Mouse (Mus musculus): ENCODE data around the gene Parp12. TPM values are rescaled to one million over a fixed set of nuclear protein-coding genes. Genes with fewer than 3 reads are reported as not detected.

Gene Parp12
- polyA plus RNA-seq, 1 experiment from 2014 or later, result 21.1 TPM

DNA sequence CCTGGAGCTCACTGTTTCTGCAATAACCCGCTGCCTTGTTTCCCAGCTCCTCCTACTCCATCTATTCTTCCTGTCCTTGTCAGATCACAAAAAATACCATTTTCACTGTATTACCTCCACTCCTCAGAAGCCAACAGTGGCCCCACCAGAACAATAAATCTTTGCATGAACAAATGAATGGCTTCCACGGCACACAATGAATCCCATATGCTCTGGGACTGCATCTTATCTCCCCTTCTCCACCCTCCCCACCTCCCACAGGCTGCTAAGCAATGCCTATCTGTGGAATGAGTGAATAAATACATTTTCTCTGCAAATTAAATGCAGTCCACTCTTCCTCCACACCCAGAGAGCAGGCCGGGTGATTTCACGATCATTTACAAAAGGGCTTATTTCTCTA, 57.0 kb downstream of the Parp12 start:
- ATAC-seq, result no peak
- peaks cover 4% of the 10 kb centered on the region; the same call in 1 of the 2 replicates for H3K4me1 ChIP-seq (replicated peaks; ENCODE audit: control insufficient read depth, insufficient read depth, low read length)
- H3K4me2 ChIP-seq (replicated peaks; ENCODE audit: low read depth), result no peak overlapping the region
- no peak overlapping the region for H3K27ac ChIP-seq (ENCODE audit: low read depth, low read length)
- no peaks in the 10 kb centered on the region for H3K9me3 ChIP-seq (ENCODE audit: control insufficient read depth)
- no peak for TF ChIP-seq CTCF (IDR thresholded peaks at IDR 0.05; ENCODE audit: low read depth)
- 49% methylated on average over 4 of the region's 4 CpGs for WGBS
- no peak overlapping the region for H3K9ac ChIP-seq (ENCODE audit: low read depth, low read length)
- no peak overlapping the region for H3K4me3 ChIP-seq (ENCODE audit: low read depth, low read length)
- no peaks in the 10 kb centered on the region for H3K27me3 ChIP-seq (replicated peaks; ENCODE audit: control insufficient read depth, insufficient read depth, low read length)
- H3K36me3 ChIP-seq (ENCODE audit: control insufficient read depth, insufficient read depth), result no peaks in the 10 kb centered on the region

DNA sequence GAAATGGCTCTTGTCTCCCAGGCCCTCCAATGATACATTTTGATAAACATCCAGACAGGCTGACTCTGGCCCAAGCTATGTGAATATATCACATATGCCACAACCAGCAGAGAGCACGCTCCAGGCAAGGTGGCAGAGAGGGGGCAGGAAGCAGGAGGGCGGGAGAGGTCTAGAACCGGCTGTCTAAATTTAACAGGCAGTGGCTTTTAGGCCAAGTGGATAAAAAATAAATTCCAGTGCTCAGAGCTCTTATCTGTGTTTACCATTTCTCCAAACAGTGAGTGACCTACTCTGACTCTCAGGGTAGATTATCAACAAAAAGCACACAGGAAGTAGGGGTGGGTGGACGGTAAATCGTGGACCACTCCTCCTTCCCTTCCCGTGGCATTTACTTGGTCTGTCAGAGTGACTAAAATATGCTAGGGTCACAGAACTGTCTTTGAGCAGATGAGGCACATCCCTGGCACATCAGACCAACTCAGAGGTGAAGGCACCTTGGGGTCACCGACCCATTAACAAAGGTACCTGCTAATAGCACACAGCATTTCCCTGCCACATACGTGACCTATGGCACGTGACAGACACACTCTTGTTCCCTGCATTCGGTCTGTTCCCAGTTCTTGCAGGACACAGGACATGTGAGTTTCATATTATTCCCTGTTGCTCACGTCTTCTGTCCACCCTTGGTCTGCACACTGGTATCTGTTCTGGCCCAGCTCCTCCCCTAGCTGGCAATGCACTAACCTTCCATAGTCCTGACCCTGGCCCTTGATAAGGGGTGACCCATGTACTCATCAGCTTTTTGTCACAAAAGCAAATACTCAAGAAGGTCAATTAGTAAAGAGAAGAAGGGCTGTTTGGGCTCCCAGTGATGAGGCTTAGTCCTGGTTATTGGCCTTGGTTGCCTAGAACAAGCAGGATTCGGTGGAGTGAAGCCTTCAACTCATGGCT, 58.3 kb downstream of the Parp12 start:
- 0 out of 2 replicates have a peak, but pooled peaks have one; percentile 19 for ATAC-seq
- 44% methylated on average over 12 of the region's 12 CpGs for WGBS
- H3K4me3 ChIP-seq (ENCODE audit: low read depth, low read length), result no peak overlapping the region
- no peak overlapping the region for H3K27ac ChIP-seq (ENCODE audit: low read depth, low read length)
- peaks cover 4% of the 10 kb centered on the region; the same call in 1 of the 2 replicates for H3K4me1 ChIP-seq (replicated peaks; ENCODE audit: control insufficient read depth, insufficient read depth, low read length)
- H3K36me3 ChIP-seq (ENCODE audit: control insufficient read depth, insufficient read depth), result no peaks in the 10 kb centered on the region
- H3K9me3 ChIP-seq (ENCODE audit: control insufficient read depth), result no peaks in the 10 kb centered on the region
- no peak overlapping the region for H3K9ac ChIP-seq (ENCODE audit: low read depth, low read length)
- no peak for TF ChIP-seq CTCF (IDR thresholded peaks at IDR 0.05; ENCODE audit: low read depth)
- H3K4me2 ChIP-seq (replicated peaks; ENCODE audit: low read depth), result no peak overlapping the region
- no peaks in the 10 kb centered on the region for H3K27me3 ChIP-seq (replicated peaks; ENCODE audit: control insufficient read depth, insufficient read depth, low read length)

DNA sequence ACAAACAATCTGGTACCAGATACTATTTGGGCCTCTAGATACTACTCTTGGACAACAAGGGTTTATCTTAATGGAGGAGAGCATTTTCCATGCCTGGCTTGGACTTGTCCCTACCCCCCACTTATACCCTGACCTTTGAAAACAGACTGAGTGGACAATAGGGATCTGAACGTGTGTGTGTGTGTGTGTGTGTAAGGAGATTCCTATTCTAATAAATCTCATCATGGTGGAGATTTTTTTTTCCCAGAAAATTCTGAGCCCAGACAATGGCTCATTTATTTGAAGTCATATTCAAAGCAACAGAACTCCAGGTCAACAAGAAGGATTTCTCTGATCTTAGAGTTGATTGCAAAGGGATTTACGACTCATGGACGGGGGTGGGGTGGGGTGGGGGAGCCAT, 59.2 kb downstream of the Parp12 start:
- no peak for ATAC-seq
- Histone ChIP-seq H3K27ac (ENCODE audit: low read depth, low read length) (no peak overlapping the region), H3K27me3 (replicated peaks; ENCODE audit: control insufficient read depth, insufficient read depth, low read length) (no peaks in the 10 kb centered on the region), H3K9me3 (ENCODE audit: control insufficient read depth) (no peaks in the 10 kb centered on the region), H3K36me3 (ENCODE audit: control insufficient read depth, insufficient read depth) (no peaks in the 10 kb centered on the region), H3K4me2 (replicated peaks; ENCODE audit: low read depth) (no peak overlapping the region), H3K9ac (ENCODE audit: low read depth, low read length) (no peak overlapping the region), H3K4me3 (ENCODE audit: low read depth, low read length) (no peak overlapping the region), H3K4me1 (replicated peaks; ENCODE audit: control insufficient read depth, insufficient read depth, low read length) (peaks cover 4% of the 10 kb centered on the region; the same call in 1 of the 2 replicates)
- WGBS, result 22% methylated on average over 3 of the region's 3 CpGs
- no peak for TF ChIP-seq CTCF (IDR thresholded peaks at IDR 0.05; ENCODE audit: low read depth)

DNA sequence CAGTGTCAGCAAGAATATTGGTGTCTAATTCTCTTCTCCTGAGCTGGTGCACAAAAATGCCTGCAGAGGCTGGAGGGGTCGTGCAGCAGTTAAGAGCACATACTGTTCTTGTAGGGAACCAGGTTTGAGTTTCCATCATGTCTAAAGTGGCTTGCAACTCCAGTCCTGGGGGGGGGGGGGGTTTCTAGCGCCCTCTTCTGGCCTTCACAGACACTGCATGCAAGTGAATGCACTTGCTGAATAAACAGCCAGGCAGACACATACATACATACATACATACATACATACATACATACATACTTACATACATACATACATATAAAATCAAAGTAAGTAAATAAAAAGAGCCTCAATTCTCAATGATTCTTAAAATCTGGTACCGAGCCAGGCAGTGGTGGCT, 59.8 kb downstream of the Parp12 start:
- H3K9me3 ChIP-seq (ENCODE audit: control insufficient read depth), result no peaks in the 10 kb centered on the region
- H3K27ac ChIP-seq (ENCODE audit: low read depth, low read length), result no peak overlapping the region
- TF ChIP-seq CTCF (IDR thresholded peaks at IDR 0.05; ENCODE audit: low read depth), result peak; percentile 60
- WGBS, result 54% methylated on average over 3 of the region's 3 CpGs
- no peaks in the 10 kb centered on the region for H3K27me3 ChIP-seq (replicated peaks; ENCODE audit: control insufficient read depth, insufficient read depth, low read length)
- H3K36me3 ChIP-seq (ENCODE audit: control insufficient read depth, insufficient read depth), result no peaks in the 10 kb centered on the region
- ATAC-seq, result no peak
- no peak overlapping the region for H3K4me3 ChIP-seq (ENCODE audit: low read depth, low read length)
- H3K9ac ChIP-seq (ENCODE audit: low read depth, low read length), result no peak overlapping the region
- H3K4me2 ChIP-seq (replicated peaks; ENCODE audit: low read depth), result no peak overlapping the region
- H3K4me1 ChIP-seq (replicated peaks; ENCODE audit: control insufficient read depth, insufficient read depth, low read length), result peaks cover 4% of the 10 kb centered on the region; the same call in 1 of the 2 replicates

GRCm38 (mm10) chr6:39057161-39057560, 61.0 kb downstream of the Parp12 start:
- H3K36me3 ChIP-seq (ENCODE audit: control insufficient read depth, insufficient read depth), result no peaks in the 10 kb centered on the region
- ATAC-seq, result no peak
- H3K4me2 ChIP-seq (replicated peaks; ENCODE audit: low read depth), result no peak overlapping the region
- H3K9ac ChIP-seq (ENCODE audit: low read depth, low read length), result no peak overlapping the region
- H3K4me1 ChIP-seq (replicated peaks; ENCODE audit: control insufficient read depth, insufficient read depth, low read length), result peaks cover 4% of the 10 kb centered on the region; the same call in 1 of the 2 replicates
- WGBS, result 70% methylated on average over 1 of the region's 1 CpGs
- no peaks in the 10 kb centered on the region for H3K27me3 ChIP-seq (replicated peaks; ENCODE audit: control insufficient read depth, insufficient read depth, low read length)
- TF ChIP-seq CTCF (IDR thresholded peaks at IDR 0.05; ENCODE audit: low read depth), result no peak
- no peak overlapping the region for H3K27ac ChIP-seq (ENCODE audit: low read depth, low read length)
- no peak overlapping the region for H3K4me3 ChIP-seq (ENCODE audit: low read depth, low read length)
- no peaks in the 10 kb centered on the region for H3K9me3 ChIP-seq (ENCODE audit: control insufficient read depth)

- no peak overlapping the region for H3K9ac ChIP-seq (ENCODE audit: low read depth, low read length)
- WGBS, result 54% methylated on average over 7 of the region's 7 CpGs
- H3K36me3 ChIP-seq (ENCODE audit: control insufficient read depth, insufficient read depth), result no peaks in the 10 kb centered on the region
- no peak for TF ChIP-seq CTCF (IDR thresholded peaks at IDR 0.05; ENCODE audit: low read depth)
- H3K9me3 ChIP-seq (ENCODE audit: control insufficient read depth), result no peaks in the 10 kb centered on the region
- H3K4me1 ChIP-seq (replicated peaks; ENCODE audit: control insufficient read depth, insufficient read depth, low read length), result peaks cover 4% of the 10 kb centered on the region; the same call in 1 of the 2 replicates
- H3K4me2 ChIP-seq (replicated peaks; ENCODE audit: low read depth), result peak overlapping the region; percentile 24
- H3K27me3 ChIP-seq (replicated peaks; ENCODE audit: control insufficient read depth, insufficient read depth, low read length), result no peaks in the 10 kb centered on the region
- no peak overlapping the region for H3K4me3 ChIP-seq (ENCODE audit: low read depth, low read length)
- no peak for ATAC-seq
- no peak overlapping the region for H3K27ac ChIP-seq (ENCODE audit: low read depth, low read length)
Observed at GRCm38 (mm10) chr6:39055831-39056261, 62.3 kb downstream of the Parp12 start.

All from intestine, postnatal 0 days (tissue).